In the genomic region with DNA sequence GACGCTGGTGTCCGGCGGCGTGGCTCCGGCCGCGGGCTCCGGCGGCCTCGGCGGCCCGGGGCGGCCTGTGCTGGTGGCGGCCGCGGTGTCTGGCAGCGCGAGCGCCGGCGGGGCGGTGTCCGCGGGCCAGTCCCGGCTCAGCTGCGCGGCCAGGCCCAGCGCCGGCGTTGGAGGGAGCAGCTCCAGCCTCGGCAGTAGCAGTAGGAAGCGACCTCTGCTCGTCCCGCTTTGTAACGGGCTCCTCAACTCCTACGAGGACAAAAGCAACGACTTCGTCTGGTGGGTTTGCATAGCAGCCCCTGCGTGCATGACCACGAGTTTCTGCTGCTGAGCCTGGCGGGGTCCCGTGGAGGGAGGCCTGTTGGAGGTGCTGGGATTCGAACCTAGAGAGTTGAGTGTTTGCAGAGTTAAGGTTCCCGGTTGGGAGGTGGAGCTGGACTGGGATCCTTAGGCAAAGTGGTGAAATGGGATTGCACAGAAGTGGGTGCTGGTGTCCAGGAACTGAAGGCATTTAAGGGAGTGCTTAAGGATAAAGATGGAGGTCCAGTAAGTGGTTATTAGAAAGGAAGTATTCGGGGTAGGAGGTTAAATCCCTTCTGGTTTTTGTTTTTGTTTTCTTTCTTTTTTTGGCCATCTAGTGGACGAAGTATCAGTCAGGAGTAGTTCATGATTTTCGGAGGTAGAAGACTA, we compare ENCODE assay signal across 8 mouse cellular contexts. TPM values are rescaled to one million over a fixed set of nuclear protein-coding genes. Genes with fewer than 3 reads are reported as not detected.
DNase-seq lines count a peak whose midpoint lies in the region; ATAC-seq and TF ChIP-seq lines count a peak whose summit lies in the region.
"Not testable (repeated sequence)": the region's sequence is repeated elsewhere in the genome, so short reads cannot be mapped to it uniquely, and the experiment has no call there.

No protein-coding gene starts in this region.

- not testable (repeated sequence) for H3K9me3 ChIP-seq in hindbrain, postnatal 0 days (ENCODE audit: low read length); megakaryocyte, embryonic 14.5 days

- H3K27ac ChIP-seq in hindbrain, postnatal 0 days = peak overlapping the region; percentile 96; the same call in 1 of the 2 replicates

- not testable (repeated sequence) for H3K27me3 ChIP-seq in hindbrain, postnatal 0 days (ENCODE audit: insufficient read depth, low read length); megakaryocyte, embryonic 14.5 days (replicated peaks)

- not testable (repeated sequence) for H3K36me3 ChIP-seq in hindbrain, postnatal 0 days (ENCODE audit: insufficient read depth, low read length); megakaryocyte, embryonic 14.5 days (replicated peaks; ENCODE audit: low read length)

- peak overlapping the region; percentile 65 for H3K4me3 ChIP-seq in hindbrain, postnatal 0 days (ENCODE audit: low read length)
- peak overlapping the region; percentile 95 for H3K4me3 ChIP-seq in megakaryocyte, embryonic 14.5 days (replicated peaks)

- peak; percentile 32 for TF ChIP-seq CTCF in hindbrain, postnatal 0 days (IDR thresholded peaks at IDR 0.05; ENCODE audit: low read depth)

- WGBS in hindbrain, postnatal 0 days = 0% methylated on average over 15 of the region's 47 CpGs

- H3K4me2 ChIP-seq in hindbrain, postnatal 0 days (ENCODE audit: low read depth, low read length) = peak overlapping the region; percentile 79

- peak; percentile 66 for ATAC-seq in hindbrain, postnatal 0 days

- peaks cover 16% of the 10 kb centered on the region for H3K4me1 ChIP-seq in hindbrain, postnatal 0 days (ENCODE audit: insufficient read depth, low read length)
- H3K4me1 ChIP-seq in megakaryocyte, embryonic 14.5 days = peaks cover 32% of the 10 kb centered on the region

- intact Hi-C loops in left cerebral cortex, postnatal 14 days (cut with DNase I) = loop anchor here (2.0 kb wide), 1 partner anchor 848 kb away; no protein-coding TSS in a partner anchor

- peak; percentile 51 for DNase-seq in R1 (ENCODE audit: low read depth, low spot score)
- DNase-seq in cerebellum, postnatal 25 days = peak; percentile 50 to 54
- peak; percentile 16 for DNase-seq in gastrocnemius, adult 18-20 months (ENCODE audit: low spot score)
- DNase-seq in hindbrain, postnatal 0 days (ENCODE audit: low spot score) = peak; percentile 30
- DNase-seq in left cerebral cortex, postnatal 14 days (ENCODE audit: low spot score in 2 of 2) = peak; percentile 11 to 18
- DNase-seq in right cerebral cortex, postnatal 14 days = peak; percentile 18
- DNase-seq in yolk sac, embryonic 10.5 days (ENCODE audit: low spot score) = peak; percentile 49

- peak overlapping the region; percentile 65 for H3K9ac ChIP-seq in hindbrain, postnatal 0 days (replicated peaks; ENCODE audit: low read length)

RNA-seq across cellular contexts. Expression of a gene that starts 0.6 kb away (rescaled TPM):
- total RNA-seq in gastrocnemius, adult 18-20 months (2021) = 100 to 1,000 TPM; 143 to 144 TPM
- total RNA-seq in hindbrain, postnatal 0 days (2014; rRNA removed) = 95.2 and 101 TPM in 2 replicates
- polyA plus RNA-seq in hindbrain, postnatal 0 days (2015; fragmentation: Nextera tagmentation; extraction: Ambion mirVana) = 59.1 and 71.0 TPM in 2 replicates
- 100 to 1,000 TPM; 130 to 141 TPM for total RNA-seq in left cerebral cortex, postnatal 14 days (2021)
- 21.6 and 64.7 TPM in 2 replicates for polyA plus RNA-seq in megakaryocyte, embryonic 14.5 days (2012; ENCODE audit: insufficient read depth, low replicate concordance)

Comparison
In these comparisons a context has a peak if more than half of its experiments do, and no peak if none do; other contexts are left out.
1. Peak in every context shown above with its lines: DNase-seq, ATAC-seq, H3K4me3 ChIP-seq and H3K27ac ChIP-seq.